Mouse (Mus musculus) brain, embryonic 14.5 days (tissue): ENCODE measurements around the gene 1700003E16Rik.

Source experiments
- CTCF ChIP-seq: fragments of 200-500 bp; IDR thresholded peaks from 2 replicates; pipeline ENCODE4 v1.5.1; 2012; ENCODE audit warnings: inconsistent platforms, mild to moderate bottlenecking, moderate library complexity, borderline replicate concordance; ENCODE audit not compliant: insufficient read depth, insufficient read length; ENCODE audit errors: extremely low read depth
- POLR2A ChIP-seq: fragments of 200-500 bp; IDR thresholded peaks from 2 replicates; pipeline ENCODE4 v1.6.1; 2012; ENCODE audit warnings: mild to moderate bottlenecking, inconsistent platforms, borderline replicate concordance; ENCODE audit not compliant: poor library complexity, insufficient read depth, insufficient read length, severe bottlenecking; ENCODE audit errors: extremely low read depth

DNA sequence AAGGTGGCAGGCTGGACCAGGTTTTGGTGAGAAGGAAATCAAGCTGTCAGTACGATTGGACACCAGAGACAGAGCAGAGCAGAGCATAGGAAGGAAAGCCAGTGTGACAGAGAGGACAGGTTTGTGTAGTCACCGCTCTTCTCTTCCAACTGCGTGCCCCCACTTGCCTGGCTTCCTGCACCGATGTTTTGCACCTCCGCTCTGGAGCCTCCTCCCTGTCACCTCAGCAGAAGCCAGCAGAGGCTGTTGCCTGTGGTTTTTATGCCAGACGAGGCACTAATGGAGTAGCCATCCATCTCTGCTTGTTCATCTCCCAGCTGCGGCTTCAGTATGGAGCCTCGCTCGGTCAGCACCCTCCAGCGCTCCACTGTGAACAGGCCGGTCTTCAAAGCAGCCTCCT lies 13.3 kb upstream of the 1700003E16Rik start:
- TF ChIP-seq CTCF = no peak
- no peak for TF ChIP-seq POLR2A
